Mouse (Mus musculus): ENCODE data around the gene Itgb6. TPM values are rescaled to one million over a fixed set of nuclear protein-coding genes. Genes with fewer than 3 reads are reported as not detected.

The Itgb6 gene
- polyA plus RNA-seq, 3 experiments from 2014 or later, result not detected

DNA sequence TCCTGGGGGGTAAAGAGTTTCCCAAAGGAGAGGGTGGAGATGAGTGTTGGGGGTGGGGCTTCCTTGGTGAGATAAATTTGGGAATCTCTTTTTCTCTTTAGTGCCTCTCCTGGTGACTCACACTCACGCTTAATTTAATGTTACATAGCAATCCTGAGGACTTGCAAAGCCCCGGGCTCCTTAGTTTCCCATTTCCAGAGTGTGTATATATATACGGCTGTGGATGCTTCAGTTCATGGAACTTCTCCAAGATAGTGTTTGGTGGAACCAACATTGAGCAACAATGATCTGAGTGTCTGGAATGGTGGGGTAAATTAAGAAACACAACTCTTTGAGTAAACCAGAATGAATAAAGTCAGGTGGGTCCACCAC is 108.6 kb downstream of the Itgb6 start:
- no peak for ATAC-seq

DNA sequence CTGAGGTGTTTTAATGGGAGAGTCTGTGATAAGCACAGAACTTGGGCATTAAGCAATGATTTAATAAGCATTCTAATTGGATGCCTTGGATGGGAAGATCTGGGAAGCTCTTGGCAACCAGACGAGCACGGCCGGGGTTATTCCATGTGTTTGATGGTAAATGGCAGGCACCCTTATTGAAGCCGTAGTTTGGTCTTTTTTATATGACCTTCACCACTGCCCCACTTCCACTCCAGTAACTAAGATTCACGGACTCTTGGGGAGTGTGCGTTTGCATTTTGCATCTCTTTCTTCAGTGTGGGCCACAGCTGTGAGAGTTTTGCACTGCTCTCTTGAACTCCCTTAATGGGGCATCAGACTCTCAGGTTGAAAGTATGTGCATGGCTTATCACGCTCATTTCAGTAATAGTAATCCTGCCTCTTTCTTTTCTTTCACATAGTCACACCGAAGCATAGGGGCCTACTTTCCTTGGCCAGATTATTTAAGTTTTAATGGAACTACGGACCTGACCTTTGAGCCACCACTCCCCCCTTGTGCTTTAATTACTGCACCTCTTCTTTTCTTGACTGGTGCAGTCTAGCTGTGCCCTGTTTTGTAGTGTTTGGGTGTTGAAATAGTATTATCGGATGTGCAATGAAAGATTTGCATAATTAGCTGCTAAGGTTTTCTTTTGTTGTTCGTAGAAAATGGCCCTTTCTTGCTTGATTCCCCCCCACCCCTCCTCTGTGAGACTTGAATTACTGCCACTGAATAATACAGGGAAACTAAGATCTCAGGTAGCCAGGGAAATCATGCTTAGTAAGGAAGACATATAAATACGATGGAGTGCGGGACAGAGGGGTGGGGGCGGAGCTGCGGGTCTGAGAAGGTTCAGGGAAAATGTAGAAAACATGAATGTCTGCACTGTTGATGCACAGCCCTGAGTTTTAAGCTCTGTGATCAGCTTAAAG is 109.3 kb downstream of the Itgb6 start:
- no peak for ATAC-seq

DNA sequence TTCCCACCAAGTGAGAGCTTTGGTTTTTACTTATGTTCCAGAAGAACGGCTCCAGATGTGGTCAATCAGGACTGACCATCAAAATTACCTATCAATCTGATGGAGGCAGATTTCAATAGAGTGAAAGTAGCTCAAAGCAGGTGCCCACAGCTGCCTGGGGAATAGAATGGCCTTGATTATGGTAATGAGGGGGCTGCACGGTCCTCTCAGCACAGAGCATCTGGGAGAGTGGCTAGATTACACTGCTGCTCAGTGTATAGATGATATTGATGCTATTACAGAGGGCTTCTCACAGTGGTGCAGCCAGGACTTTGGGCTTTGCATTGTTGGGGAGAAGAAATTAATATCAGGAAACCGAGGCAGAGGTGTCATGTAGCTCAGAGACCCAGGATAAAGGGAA is 110.8 kb downstream of the Itgb6 start:
- ATAC-seq, result no peak

- no peak for ATAC-seq
Measured at GRCm38 (mm10) chr2:60609436-60610199, 112.8 kb downstream of the Itgb6 start.

- ATAC-seq, result no peak
Measured at GRCm38 (mm10) chr2:60607980-60608379, 114.5 kb downstream of the Itgb6 start.

DNA sequence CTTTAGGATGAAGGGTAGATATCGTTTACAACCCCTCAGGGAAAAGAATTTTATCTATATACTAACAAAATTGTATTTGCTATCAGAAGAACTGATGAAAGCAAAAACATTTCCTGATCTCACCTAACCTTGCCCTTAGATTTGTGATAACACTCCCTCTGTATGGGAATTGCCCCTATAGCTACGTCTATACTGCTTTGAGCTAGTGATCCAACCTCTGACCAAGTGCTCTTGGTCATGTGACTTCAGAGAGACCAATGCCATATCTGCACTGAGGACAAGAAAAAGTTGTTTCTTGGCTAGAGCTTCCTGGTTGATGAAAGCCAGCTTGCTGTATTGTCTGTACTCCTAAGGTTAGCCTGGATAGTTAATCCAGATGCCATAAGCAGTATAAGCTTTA is 121.1 kb downstream of the Itgb6 start:
- ATAC-seq, result no peak

DNA sequence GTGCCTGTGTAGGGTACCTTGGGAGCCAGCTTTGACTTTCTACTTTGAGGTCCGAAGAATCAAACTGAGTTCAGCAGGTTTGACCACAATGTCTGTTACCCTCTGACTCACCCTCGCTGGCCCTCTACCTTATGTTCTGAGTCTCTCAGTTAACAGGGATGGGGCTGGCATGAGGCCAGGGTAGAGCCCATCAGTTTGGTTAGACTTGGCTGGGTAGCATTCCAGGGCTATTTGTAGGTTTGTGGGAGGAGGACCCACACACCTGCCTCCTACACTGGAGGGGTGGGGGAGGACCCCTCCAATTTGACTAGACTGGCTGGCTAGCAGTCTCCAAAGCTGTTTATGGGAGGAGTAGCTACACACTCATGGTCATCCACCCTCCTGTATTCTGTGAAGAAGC is 121.6 kb downstream of the Itgb6 start:
- ATAC-seq, result no peak

DNA sequence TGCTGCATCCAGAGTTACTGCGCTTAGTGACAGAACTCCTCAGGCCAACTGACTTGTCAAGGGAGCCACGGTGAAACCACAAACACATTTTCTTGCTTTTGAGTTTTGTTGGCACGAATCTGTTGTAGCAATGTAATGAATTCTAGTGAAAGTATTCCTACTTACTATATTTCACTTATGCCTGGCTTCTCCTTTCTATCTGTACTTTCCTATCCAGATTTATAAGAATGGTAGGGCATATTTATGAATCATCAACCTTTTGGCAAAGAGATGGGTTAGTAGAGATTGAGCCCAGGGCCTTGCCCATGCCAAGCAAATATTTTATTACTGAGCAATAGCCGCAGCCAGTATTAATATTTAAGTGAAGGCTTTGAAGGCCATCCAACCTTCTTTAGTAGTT is 139.0 kb downstream of the Itgb6 start:
- ATAC-seq, result no peak

DNA sequence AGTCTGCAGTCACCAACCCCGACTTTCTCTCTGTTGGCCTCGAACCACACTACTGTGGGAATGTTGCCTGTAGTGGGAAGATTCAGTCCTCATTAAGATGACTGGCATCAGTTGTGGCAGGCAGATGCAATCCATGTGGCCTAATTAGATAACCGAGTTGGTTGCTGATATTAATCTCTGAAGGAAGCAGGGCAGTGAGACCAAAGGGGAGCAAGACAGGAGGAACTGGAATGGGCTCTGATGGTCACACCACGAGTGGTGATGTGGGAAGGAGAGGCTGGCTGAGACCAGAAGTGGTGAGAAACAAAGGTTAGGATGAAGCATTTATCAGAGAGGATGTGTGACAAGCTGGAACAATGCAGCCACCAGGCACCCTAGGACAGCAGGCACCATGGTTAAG is 167.9 kb downstream of the Itgb6 start:
- no peak for ATAC-seq

GRCm38 (mm10) chr2:60552902-60553682 is 169.4 kb downstream of the Itgb6 start, which contains the start of gene Pla2r1:
Pla2r1 (minus strand) TSS chr2:60553308.
- ATAC-seq, result no peak

GRCm38 (mm10) chr2:60552177-60552901 is 170.1 kb downstream of the Itgb6 start:
- no peak for ATAC-seq

- ATAC-seq, result no peak
Measured at GRCm38 (mm10) chr2:60551673-60552072, 170.8 kb downstream of the Itgb6 start.

DNA sequence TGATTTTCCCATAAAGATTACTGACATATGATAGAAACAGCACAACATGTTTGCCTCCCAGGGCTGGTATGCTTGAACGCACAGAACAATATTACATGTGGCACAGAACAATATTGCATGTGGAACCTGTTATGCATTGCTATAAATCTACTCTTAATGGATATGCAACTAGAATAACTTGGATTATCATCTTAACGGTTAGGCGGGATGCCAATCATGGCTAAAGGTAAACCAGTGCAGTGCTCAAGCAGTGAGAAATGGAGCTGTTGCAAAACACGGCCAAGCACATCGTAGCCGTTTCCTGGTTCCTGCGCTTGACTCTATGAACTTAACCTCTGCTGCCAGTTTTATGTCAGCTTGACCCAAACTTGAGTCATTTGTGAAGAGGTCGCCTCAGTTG is 171.9 kb downstream of the Itgb6 start:
- no peak for ATAC-seq

DNA sequence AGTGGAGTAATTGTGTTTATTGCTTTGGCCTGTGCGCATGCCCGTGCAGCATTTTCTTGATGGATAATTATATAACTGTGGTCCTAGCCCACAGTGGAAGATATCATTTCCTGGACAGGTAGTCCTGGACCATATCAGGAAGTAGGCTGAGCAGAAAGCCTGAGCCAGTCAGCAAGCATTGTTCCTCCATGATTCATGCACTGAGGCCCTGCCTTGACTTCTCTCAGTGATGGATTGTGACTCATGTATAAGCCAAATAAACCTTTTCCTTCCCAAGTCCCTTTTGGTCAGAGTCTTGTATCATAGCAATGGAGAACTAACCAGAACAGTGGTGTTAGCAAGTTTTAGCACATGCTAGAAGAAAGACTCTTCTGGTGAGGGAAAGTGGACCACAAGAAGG is 172.6 kb downstream of the Itgb6 start:
- no peak for ATAC-seq

Other genes starting within 250 kb of the Itgb6 start
- not detected for gene Pla2r1, start 169.3 kb downstream of the Itgb6 start, polyA plus RNA-seq (2017; shearing (Covaris generic))
- 10 to 100 TPM; 16.6 to 26.0 (median 22.2) TPM for gene Rbms1, start 240.5 kb upstream of the Itgb6 start, polyA plus RNA-seq (2017; shearing (Covaris generic))